Mouse (Mus musculus) MEL (cell line): ENCODE data around the gene Thsd7b.

ENCODE experiments used
- CTCF ChIP-seq, 3 experiments: IDR thresholded peaks in 2 of 3; conservative IDR thresholded peaks in 1 of 3; 2 replicates each; pipeline ENCODE4 v1.5.1; 2011 to 2012; ENCODE audit warnings: low read length in 3 of 3, low read depth in 2 of 3, mild to moderate bottlenecking in 2 of 3, improper control_type of control experiment in 1 of 3, inconsistent platforms in 1 of 3, mixed read lengths in 1 of 3, moderate library complexity in 1 of 3; ENCODE audit not compliant: control insufficient read depth in 1 of 3, insufficient read depth in 1 of 3, poor library complexity in 1 of 3, severe bottlenecking in 1 of 3
- GATA1 ChIP-seq: IDR thresholded peaks from 2 replicates; pipeline ENCODE4 v1.6.1; 2011; ENCODE audit warnings: low read depth, low read length, improper control_type of control experiment
- MAX ChIP-seq: IDR thresholded peaks from 2 replicates; pipeline ENCODE4 v1.6.1; 2011; ENCODE audit warnings: low read length, improper control_type of control experiment
- MAZ ChIP-seq: IDR thresholded peaks from 2 replicates; pipeline ENCODE4 v1.6.1; 2012; ENCODE audit warnings: low read depth, mild to moderate bottlenecking, inconsistent platforms, low read length, improper control_type of control experiment
- ZNF384 ChIP-seq: IDR thresholded peaks from 2 replicates; pipeline ENCODE4 v1.6.1; 2012; ENCODE audit warnings: low read depth, mild to moderate bottlenecking, inconsistent platforms, low read length, improper control_type of control experiment

GRCm38 (mm10) chr1:129519751-129520150 is 246.6 kb downstream of the Thsd7b start:
- no peak for TF ChIP-seq GATA1
- TF ChIP-seq MAZ, result no peak
- TF ChIP-seq MAX, result no peak
- TF ChIP-seq ZNF384, result no peak
- no peak for TF ChIP-seq CTCF (IDR thresholded peaks at IDR 0.05 in 2 of 3, conservative IDR thresholded peaks at IDR 0.05 in 1 of 3; ENCODE audit: control insufficient read depth in 1 of 3, insufficient read depth in 1 of 3, low read depth in 2 of 3, low read length in 3 of 3, poor library complexity in 1 of 3, severe bottlenecking in 1 of 3)
